Mouse (Mus musculus) embryonic facial prominence, embryonic 14.5 days (tissue): ENCODE measurements around the gene Atf6. TPM values are rescaled to one million over a fixed set of nuclear protein-coding genes. Genes with fewer than 3 reads are reported as not detected.

Experiments
- ATAC-seq: fragments of 200-750 bp; cut with Nextera tagmentation; 2 replicates; pipeline ENCODE4 v1.8.0; 2017; ENCODE audit warnings: low read depth, moderate number of reproducible peaks, moderate TSS enrichment
- DNase-seq: peaks from one replicate; pipeline ENCODE4 v3.0.0-alpha.2; 2015; ENCODE audit warnings: low spot score
- H3K27ac ChIP-seq: fragments of 300-500 bp; sonication (generic); replicated peaks from 2 replicates; pipeline ENCODE4 v1.5.1; 2014; ENCODE audit warnings: low read depth, mild to moderate bottlenecking, low read length, moderate library complexity
- H3K27me3 ChIP-seq: fragments of 300-500 bp; sonication (generic); replicated peaks from 2 replicates; pipeline ENCODE4 v1.6.1; 2014; ENCODE audit warnings: low read length; ENCODE audit not compliant: control insufficient read depth, insufficient read depth
- H3K36me3 ChIP-seq: fragments of 300-500 bp; sonication (generic); 2 replicates; pipeline ENCODE4 v1.6.1; 2014; ENCODE audit warnings: low read length, mixed read lengths; ENCODE audit not compliant: control insufficient read depth, insufficient read depth
- H3K4me1 ChIP-seq: fragments of 300-500 bp; sonication (generic); 2 replicates; pipeline ENCODE4 v1.6.1; 2014; ENCODE audit warnings: antibody characterized with exemption, low read length; ENCODE audit not compliant: control insufficient read depth, insufficient read depth
- H3K4me2 ChIP-seq: fragments of 300-500 bp; sonication (generic); 2 replicates; pipeline ENCODE4 v1.6.1; 2014; ENCODE audit warnings: low read depth, mild to moderate bottlenecking, low read length, moderate library complexity, mixed read lengths
- H3K4me3 ChIP-seq: fragments of 300-500 bp; sonication (generic); 2 replicates; pipeline ENCODE4 v1.5.1; 2014; ENCODE audit warnings: low read depth, mild to moderate bottlenecking, low read length
- H3K9ac ChIP-seq: fragments of 300-500 bp; sonication (generic); 2 replicates; pipeline ENCODE4 v1.6.1; 2014; ENCODE audit warnings: low read depth, mild to moderate bottlenecking, low read length, moderate library complexity, mixed read lengths
- H3K9me3 ChIP-seq: fragments of 300-500 bp; sonication (generic); 2 replicates; pipeline ENCODE4 v1.6.1; 2016; ENCODE audit warnings: low read length; ENCODE audit not compliant: control insufficient read depth
- WGBS: fragments of 180-500 bp; shearing (Covaris S2); extraction: QIAGEN DNeasy Blood & Tissue Kit; methylation state at CpG from one replicate; pipeline ENCODE4 v1.1.7; 2014; 5-methylcytosine and 5-hydroxymethylcytosine counted together
- polyA plus RNA-seq: library from polyadenylated mRNA; unstranded; fragments of >200 nt; fragmentation: Nextera tagmentation; extraction: Ambion mirVana; gene quantifications from 2 replicates; pipeline ENCODE4 v1.2.1, GENCODE M21; 2014

The Atf6 gene
- polyA plus RNA-seq, 1 experiment from 2014 or later = 10.8 TPM

- no peak overlapping the region for H3K9ac ChIP-seq
- no peaks in the 10 kb centered on the region for H3K27me3 ChIP-seq
- WGBS = 90% methylated on average over 2 of the region's 2 CpGs
- no peak for DNase-seq
- no peak overlapping the region for H3K4me3 ChIP-seq
- H3K4me1 ChIP-seq = no peaks in the 10 kb centered on the region
- H3K27ac ChIP-seq = no peak overlapping the region
- no peak overlapping the region for H3K4me2 ChIP-seq
- H3K9me3 ChIP-seq = no peaks in the 10 kb centered on the region
- H3K36me3 ChIP-seq = peaks cover 8% of the 10 kb centered on the region; the same call in 1 of the 2 replicates
- no peak for ATAC-seq
Measured at GRCm38 (mm10) chr1:170679624-170680023, 187.9 kb downstream of the Atf6 start.

GRCm38 (mm10) chr1:170678861-170679260 is 188.7 kb downstream of the Atf6 start:
- H3K4me1 ChIP-seq = no peaks in the 10 kb centered on the region
- 82% methylated on average over 4 of the region's 4 CpGs for WGBS
- no peak; the same call in 1 of the 2 replicates for ATAC-seq

GRCm38 (mm10) chr1:170677681-170678080 is 189.9 kb downstream of the Atf6 start:
- ATAC-seq (no peak), DNase-seq (no peak)
- H3K4me2 ChIP-seq = no peak overlapping the region
- no peak overlapping the region for H3K4me3 ChIP-seq
- no peaks in the 10 kb centered on the region for H3K27me3 ChIP-seq
- WGBS = 91% methylated on average over 4 of the region's 4 CpGs
- H3K36me3 ChIP-seq = peaks cover 8% of the 10 kb centered on the region; the same call in 1 of the 2 replicates
- H3K9me3 ChIP-seq = no peaks in the 10 kb centered on the region
- H3K4me1 ChIP-seq = no peaks in the 10 kb centered on the region
- no peak overlapping the region for H3K27ac ChIP-seq
- H3K9ac ChIP-seq = no peak overlapping the region

More at GRCm38 (mm10) chr1:170678861-170679260, 188.7 kb downstream of the Atf6 start:
- H3K4me2 ChIP-seq = no peak overlapping the region
- peaks cover 8% of the 10 kb centered on the region; the same call in 1 of the 2 replicates for H3K36me3 ChIP-seq
- no peak for DNase-seq
- H3K27ac ChIP-seq = no peak overlapping the region
- H3K9ac ChIP-seq = no peak overlapping the region
- H3K9me3 ChIP-seq = no peaks in the 10 kb centered on the region
- H3K27me3 ChIP-seq = no peaks in the 10 kb centered on the region
- no peak overlapping the region for H3K4me3 ChIP-seq

- Histone ChIP-seq H3K27me3 (no peaks in the 10 kb centered on the region), H3K4me3 (no peak overlapping the region), H3K4me2 (no peak overlapping the region), H3K27ac (no peak overlapping the region), H3K9me3 (0 out of 2 replicates have a peak, but pooled peaks cover 5% of the 10 kb centered on the region), H3K4me1 (no peaks in the 10 kb centered on the region), H3K36me3 (peaks cover 14% of the 10 kb centered on the region; the same call in 1 of the 2 replicates), H3K9ac (no peak overlapping the region)
- DNase-seq (no peak), ATAC-seq (no peak)
- 74% methylated on average over 9 of the region's 9 CpGs for WGBS
Measured at GRCm38 (mm10) chr1:170674184-170674775, 193.3 kb downstream of the Atf6 start.

DNA sequence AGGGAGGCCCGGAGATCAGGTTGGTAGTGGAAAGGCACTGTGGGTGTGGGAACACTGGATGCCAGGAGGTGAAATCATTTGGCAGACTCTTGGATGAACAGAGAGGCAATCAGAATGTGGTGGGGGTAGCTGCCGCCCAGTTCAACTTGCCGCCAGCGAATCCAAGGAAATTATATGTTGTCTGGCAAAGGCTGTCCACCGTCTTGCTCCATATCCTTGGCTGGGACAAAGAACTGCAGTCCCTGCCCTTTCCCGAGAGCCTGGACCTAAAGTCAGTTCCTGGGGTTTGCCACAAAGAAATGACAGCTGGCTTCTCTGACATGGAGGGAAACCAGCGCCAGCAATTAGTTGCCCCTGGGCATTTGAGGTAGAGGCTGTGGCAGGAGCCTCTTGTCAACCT is 202.4 kb downstream of the Atf6 start:
- no peak overlapping the region for H3K4me3 ChIP-seq
- 65% methylated on average over 7 of the region's 7 CpGs for WGBS

DNA sequence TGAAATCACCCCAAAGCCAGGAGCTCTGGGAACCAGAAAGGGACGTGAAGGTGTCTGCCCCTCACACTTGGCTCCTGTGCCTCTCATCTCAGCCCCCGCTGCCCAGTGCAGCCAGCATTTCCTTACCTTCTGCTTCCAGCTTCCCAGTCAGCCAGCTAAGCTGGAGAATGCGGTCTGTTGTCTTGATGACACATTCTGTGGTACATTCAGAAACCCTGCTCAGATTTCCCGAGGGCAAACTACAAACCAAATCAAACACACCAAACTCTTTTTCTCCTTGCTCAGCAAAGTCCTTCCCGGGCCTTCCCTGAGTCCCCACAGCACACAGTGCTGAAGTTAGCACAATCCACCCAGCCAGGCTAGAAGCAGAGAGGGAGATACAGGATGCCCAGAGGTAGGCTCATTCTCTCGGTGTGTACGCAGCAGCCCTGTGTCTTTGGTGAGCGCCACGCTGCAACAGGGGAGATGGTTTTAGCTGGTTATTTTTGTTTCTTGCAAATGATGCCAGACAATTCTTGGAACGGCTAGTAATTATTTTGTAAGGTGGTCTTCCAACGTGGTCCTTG is 202.9 kb downstream of the Atf6 start:
- 0 out of 2 replicates have a peak, but pooled peaks have one; percentile 37 for ATAC-seq
- DNase-seq = peak; percentile 61
- Histone ChIP-seq H3K9me3 (no peaks in the 10 kb centered on the region), H3K9ac (no peak overlapping the region), H3K4me2 (no peak overlapping the region), H3K4me1 (no peaks in the 10 kb centered on the region), H3K27ac (no peak overlapping the region; the same call in 1 of the 2 replicates), H3K36me3 (0 out of 2 replicates have a peak, but pooled peaks cover 1% of the 10 kb centered on the region), H3K27me3 (no peaks in the 10 kb centered on the region), H3K4me3 (no peak overlapping the region)
- WGBS = 60% methylated on average over 11 of the region's 11 CpGs

More for the DNA sequence above, 202.4 kb downstream of the Atf6 start:
- H3K4me1 ChIP-seq = no peaks in the 10 kb centered on the region
- DNase-seq = peak; percentile 58
- peak; percentile 44; the same call in 1 of the 2 replicates for ATAC-seq
- H3K4me2 ChIP-seq = no peak overlapping the region
- H3K27me3 ChIP-seq = no peaks in the 10 kb centered on the region
- no peak overlapping the region for H3K27ac ChIP-seq
- 0 out of 2 replicates have a peak, but pooled peaks cover 6% of the 10 kb centered on the region for H3K36me3 ChIP-seq
- no peaks in the 10 kb centered on the region for H3K9me3 ChIP-seq
- H3K9ac ChIP-seq = no peak overlapping the region

DNA sequence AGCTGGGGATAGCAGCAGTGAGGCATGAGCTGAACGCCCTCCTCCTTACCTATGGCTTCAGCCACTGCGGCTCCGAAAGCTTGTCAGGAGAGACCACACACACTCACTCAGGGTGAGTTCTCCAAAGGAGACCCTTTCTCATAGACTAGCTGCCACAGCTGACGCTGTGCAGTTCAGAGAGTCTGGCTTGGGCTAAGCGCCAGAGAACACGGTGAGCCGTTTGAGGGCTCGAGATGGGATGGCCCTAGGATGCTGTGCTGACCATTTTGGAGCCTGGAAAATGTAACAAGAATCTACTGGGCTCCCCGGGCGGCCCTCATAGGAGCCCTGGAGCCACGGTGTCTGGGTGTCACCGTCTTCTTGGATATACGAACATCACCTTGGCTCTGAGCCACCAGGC is 208.3 kb downstream of the Atf6 start:
- H3K9me3 ChIP-seq = no peaks in the 10 kb centered on the region
- no peak overlapping the region for H3K27ac ChIP-seq
- no peak overlapping the region for H3K4me3 ChIP-seq
- WGBS = 79% methylated on average over 13 of the region's 13 CpGs
- no peaks in the 10 kb centered on the region for H3K36me3 ChIP-seq
- no peak overlapping the region for H3K4me2 ChIP-seq
- DNase-seq (no peak), ATAC-seq (no peak)
- H3K27me3 ChIP-seq = no peaks in the 10 kb centered on the region
- no peak overlapping the region for H3K9ac ChIP-seq
- H3K4me1 ChIP-seq = peaks cover 2% of the 10 kb centered on the region; the same call in 1 of the 2 replicates

DNA sequence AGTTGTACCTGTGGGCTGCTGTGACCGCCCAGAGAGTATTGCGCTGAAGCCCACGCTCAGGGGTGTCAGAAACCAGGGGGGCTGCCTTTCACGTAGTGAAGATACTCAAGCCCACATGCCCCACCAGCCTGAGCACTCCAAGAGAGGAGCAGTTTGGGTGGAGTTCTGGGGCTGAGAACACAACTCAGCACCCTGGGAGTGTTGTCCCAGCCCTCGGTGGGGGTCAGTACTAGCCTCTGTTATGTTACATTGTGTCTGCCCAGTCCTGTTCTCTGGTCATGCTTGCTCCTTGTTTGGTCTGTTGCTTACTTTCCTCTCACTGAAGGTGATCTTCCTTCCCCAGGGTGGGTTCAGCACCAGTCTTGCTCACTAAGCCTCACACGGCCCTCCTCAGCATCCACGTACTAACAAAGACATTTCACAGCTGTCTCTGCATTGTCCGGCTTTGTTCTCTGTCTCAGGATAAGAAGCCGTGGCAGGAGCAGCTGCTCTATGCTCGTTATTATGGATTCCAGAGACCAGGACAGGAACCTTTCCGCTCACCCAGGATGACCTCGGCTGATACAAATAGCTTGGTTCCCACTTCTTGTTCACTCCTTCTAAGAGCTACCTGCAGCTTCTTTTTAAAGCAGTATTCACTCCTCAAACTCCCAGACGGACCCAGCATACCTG is 209.8 kb downstream of the Atf6 start:
- no peak overlapping the region for H3K9ac ChIP-seq
- ATAC-seq = peak; percentile 22; the same call in 1 of the 2 replicates
- DNase-seq = peak; percentile 57

More for the DNA sequence above, 209.8 kb downstream of the Atf6 start:
- H3K9me3 ChIP-seq = no peaks in the 10 kb centered on the region
- H3K4me1 ChIP-seq = peaks cover 2% of the 10 kb centered on the region; the same call in 1 of the 2 replicates
- no peaks in the 10 kb centered on the region for H3K27me3 ChIP-seq
- H3K27ac ChIP-seq = no peak overlapping the region
- 63% methylated on average over 13 of the region's 13 CpGs for WGBS
- 0 out of 2 replicates have a peak, but pooled peaks cover 2% of the 10 kb centered on the region for H3K36me3 ChIP-seq
- H3K4me3 ChIP-seq = no peak overlapping the region
- H3K4me2 ChIP-seq = no peak overlapping the region
